Mouse (Mus musculus) embryonic stem cell, embryonic (primary cell): Measurements from ENCODE around the gene Tmem234.

Source experiments
- CTCF ChIA-PET, 4 experiments: fragments of 300-600 bp in 2 of 4; fragments of 350-600 bp in 2 of 4; sonication (Branson Sonifier 250); formaldehyde crosslinking; loops; one replicate each; lab custom pipeline; 2022; ENCODE audit warnings: inconsistent platforms in 2 of 4; lab: Charles Lee
- POLR2A ChIA-PET, 4 experiments: fragments of 300-600 bp in 2 of 4; fragments of 350-600 bp in 2 of 4; sonication (Branson Sonifier 250); formaldehyde crosslinking; loops; one replicate each; lab custom pipeline; 2022; ENCODE audit warnings: antibody characterized with exemption in 4 of 4, inconsistent platforms in 1 of 4; lab: Charles Lee

Gene Tmem234

DNA sequence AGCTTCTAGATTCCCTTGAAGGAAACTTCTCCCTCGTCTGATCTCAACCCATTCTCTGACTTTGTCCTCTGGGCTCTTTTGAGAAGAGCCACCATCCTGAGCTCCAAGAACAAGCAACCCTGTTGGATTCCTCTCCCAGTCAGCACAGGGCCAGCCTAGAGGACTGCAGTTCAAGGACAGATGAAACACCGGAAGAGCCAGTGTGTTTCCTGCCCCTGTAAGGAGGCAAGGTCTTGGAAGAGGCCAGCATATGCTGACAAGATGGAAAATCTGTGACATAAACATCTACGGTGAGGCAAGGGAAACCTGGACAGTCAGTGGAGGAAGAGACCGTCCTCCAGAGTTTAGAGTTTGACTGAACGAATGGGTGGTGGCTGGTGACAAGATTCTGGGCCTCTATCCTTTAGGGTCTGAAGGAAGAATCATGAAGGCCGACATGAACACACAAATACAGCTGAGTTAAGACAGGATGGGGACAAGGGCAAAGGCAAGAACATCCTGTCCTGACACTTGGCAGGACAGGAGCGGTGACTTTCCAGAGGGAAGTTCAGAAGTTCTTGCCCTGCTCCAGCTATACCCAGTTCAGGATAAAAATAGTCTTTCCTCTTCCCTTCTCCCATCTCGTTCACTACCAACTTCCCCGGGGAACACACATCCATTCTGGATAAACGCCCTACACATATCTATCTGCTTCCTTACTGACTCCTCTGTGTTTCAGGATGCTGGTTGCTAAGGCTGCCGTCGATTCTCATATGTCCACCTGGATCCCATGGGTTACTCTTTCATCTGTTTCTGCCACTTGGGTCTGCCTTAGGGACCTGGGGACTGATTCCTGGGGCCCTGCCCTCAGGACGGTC is 28.0 kb upstream of the Tmem234 start:
- CTCF ChIA-PET, result interaction anchor here in 3 of 4 experiments (0.5 to 3.0 kb wide), 4 partner anchors 24 to 699 kb away, joined by 3 to 9 read pairs (median 4); no protein-coding TSS in a partner anchor
- POLR2A ChIA-PET, result interaction anchor here in 2 of 4 experiments (0.7 to 3.2 kb wide), 11 partner anchors 10 to 77 kb away, joined by 3 to 15 read pairs (median 4); partner anchors contain the start of genes Hdac1 (in 1 of the 2) and Txlna (in 1 of the 2)

DNA sequence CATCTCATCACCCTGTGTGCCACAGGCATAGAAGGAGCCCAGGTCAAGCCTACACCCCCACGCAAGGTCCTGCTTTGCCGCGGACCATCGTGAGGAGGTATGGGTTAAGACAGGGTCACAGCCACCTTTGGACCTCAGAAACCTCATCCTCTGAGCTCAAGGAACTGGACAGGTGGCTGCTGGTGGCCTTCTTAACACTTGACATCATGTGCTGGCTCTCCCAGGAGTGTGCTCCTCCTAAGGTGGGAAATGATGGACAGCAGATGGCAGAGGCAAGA is 27.4 kb upstream of the Tmem234 start:
- ChIA-PET CTCF (interaction anchor here in 1 of 4 experiments (0.5 to 0.6 kb wide), 2 partner anchors 33 to 699 kb away, joined by 3 read pairs; no protein-coding TSS in a partner anchor), POLR2A (interaction anchor here in 1 of 4 experiments (0.7 to 3.2 kb wide), 2 partner anchors 12 to 35 kb away, joined by 3 to 12 read pairs; no protein-coding TSS in a partner anchor)

DNA sequence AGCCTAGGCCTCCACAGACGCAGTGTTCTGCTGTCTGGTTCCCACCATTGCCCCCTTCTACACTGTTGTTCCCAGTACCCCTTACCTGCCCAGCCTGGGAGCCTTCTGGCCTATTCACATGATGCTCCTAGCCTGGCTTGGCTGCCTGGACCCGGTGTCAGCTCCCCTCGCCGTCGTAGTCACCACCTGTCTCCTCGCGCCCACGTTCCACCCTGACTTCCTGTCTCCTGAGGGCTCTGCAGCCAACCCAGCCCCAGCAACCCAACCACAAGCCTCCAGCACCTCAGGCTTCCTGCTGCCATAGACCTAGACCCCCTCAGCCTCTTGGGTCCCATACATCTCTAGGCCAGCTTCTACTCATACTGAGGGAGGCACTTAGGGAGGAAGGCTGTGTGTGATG is 27.0 kb upstream of the Tmem234 start, which contains the start of gene Lck:
Gene Lck, minus strand, starts transcription at position 212 of the 400 bp plus-strand sequence.
- ChIA-PET CTCF (interaction anchor here in 1 of 4 experiments (0.6 kb wide), 1 partner anchor 33 kb away, joined by 3 read pairs; no protein-coding TSS in a partner anchor), POLR2A (interaction anchor here in 1 of 4 experiments (0.7 to 3.2 kb wide), 2 partner anchors 11 to 35 kb away, joined by 3 to 12 read pairs; no protein-coding TSS in a partner anchor)

DNA sequence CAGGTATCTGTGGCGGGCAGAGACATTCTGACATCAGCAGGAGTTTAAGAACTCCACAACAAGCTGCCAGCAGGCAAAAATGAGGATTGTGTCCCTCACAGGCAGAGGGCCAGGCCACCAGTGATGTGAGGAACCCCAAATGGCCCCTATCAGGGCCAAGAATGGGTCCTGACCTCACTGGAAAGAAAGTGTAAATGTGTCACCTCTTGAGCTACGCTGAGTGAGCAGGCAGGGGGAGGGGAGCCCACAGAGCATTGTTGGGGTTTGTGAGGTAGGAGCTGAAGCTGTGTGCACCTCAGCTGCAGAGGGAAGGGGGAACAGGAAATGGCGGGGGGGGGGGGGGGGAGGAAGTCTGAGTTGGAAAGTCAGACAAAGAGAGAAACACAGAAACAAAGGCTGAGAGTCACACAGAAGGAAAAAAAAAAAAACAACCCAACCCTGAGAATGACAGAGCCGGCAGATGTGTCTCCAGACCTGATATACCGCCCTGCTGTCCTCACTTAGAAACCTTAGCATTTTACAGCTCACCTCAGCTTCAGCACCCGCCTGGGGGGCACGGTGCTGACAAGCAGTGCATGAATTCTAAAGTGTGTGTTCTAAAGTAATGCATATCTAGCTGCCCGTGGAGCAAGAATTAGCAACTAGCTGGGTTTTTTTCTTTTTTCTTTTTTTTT is 25.2 kb upstream of the Tmem234 start:
- ChIA-PET POLR2A (interaction anchor here (0.5 to 1.0 kb wide), 11 partner anchors 10 to 395 kb away, joined by 3 to 6 read pairs (median 3); partner anchors contain the start of gene Marcksl1 (in 1 of the 4)), CTCF (no interaction called here)

DNA sequence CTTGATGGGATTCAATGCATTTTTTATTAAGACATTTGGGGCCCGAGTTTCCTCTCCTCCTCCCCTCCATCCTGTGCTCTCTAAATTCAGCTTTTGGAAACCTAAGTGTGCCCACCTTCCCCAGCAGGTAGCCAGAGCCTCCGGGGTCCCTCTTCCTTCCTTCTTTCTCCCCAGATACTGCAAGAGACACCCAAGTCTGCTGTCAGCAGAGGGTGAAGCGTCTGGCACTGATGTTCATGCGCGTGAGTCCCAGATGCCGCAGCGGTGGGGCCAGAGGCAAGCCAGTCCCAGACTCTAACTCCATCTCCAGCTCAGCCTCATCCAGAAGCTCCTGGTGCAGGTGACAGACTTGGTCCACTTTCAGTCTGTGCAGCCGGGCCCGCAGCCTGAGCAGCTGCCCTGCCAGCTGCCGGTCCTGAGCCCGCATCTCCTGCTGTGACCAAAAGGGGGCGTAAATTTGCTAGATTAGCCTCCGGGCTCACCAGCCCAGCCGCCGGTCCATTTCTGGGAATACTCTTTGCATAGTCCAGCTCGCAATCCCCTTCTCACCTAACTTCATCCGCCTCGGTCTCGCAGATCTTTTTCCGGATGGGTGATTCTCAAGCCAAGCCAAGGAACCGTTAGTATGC is 23.5 kb upstream of the Tmem234 start:
- POLR2A ChIA-PET, result interaction anchor here in 3 of 4 experiments (0.8 to 2.5 kb wide), 28 partner anchors 10 to 519 kb away, joined by 3 to 10 read pairs (median 3); partner anchors contain the start of genes Bsdc1 (in 1 of the 3), Dcdc2b (in 1 of the 3), Hdac1 (in 1 of the 3) and Rnf19b (in 1 of the 3)
- CTCF ChIA-PET, result interaction anchor here (0.5 to 2.7 kb wide), 30 partner anchors 8 to 530 kb away, joined by 3 to 15 read pairs (median 4); partner anchors contain the start of genes Dcdc2b (in 1 of the 4) and Iqcc (in 1 of the 4)

DNA sequence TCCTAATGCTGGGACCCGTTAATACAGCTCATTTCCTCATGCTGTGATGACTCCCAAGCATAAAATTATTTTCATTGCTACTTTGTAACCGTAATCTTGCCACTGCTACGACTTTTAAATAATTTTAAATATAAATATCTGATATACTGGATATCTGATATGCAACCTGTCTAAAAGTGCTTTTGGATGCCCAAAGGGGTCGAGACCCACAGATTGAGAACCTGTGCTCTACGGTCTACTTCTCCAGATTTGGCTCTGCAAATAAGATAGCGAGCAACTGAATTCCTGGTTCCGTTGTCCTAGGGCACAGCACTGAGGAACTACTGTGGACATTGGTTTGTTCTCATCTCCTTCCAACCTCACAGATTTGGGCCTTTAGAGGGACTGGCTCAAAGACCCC is 22.8 kb upstream of the Tmem234 start:
- ChIA-PET CTCF (interaction anchor here (0.5 to 2.7 kb wide), 31 partner anchors 8 to 290 kb away, joined by 3 to 15 read pairs (median 4); partner anchors contain the start of genes Dcdc2b (in 1 of the 4), Iqcc (in 1 of the 4) and Txlna (in 1 of the 4)), POLR2A (interaction anchor here in 3 of 4 experiments (0.6 to 2.5 kb wide), 26 partner anchors 10 to 520 kb away, joined by 3 to 10 read pairs (median 3); partner anchors contain the start of genes Txlna (in 2 of the 3), Hdac1 (in 1 of the 3) and Rnf19b (in 1 of the 3))

DNA sequence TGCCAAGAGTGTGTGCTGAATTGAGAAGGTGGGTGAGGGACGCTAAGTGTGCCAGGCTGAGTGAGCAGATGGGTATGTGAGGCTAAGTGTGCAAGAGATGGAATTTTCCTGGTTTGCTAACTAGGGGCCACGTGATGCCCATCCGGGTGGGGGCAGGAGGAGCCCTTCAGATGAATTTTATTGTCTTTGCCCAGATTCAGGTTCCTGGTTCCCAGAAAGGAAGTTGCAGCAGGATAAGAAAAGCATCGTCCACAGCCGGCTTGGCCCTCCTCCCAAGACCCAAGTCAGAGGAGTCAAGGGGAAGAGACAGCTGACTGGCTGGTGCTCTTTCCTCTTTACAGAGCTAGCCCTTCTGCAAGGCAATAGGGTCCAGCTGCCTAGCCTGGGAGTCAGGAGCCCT is 22.0 kb upstream of the Tmem234 start, which contains the start of gene Fam167b:
Gene Fam167b, minus strand, starts transcription at position 84 of the 400 bp plus-strand sequence.
- ChIA-PET POLR2A (interaction anchor here in 3 of 4 experiments (0.6 to 2.5 kb wide), 6 partner anchors 18 to 244 kb away, joined by 3 to 10 read pairs (median 3); no protein-coding TSS in a partner anchor), CTCF (interaction anchor here in 3 of 4 experiments (0.9 to 2.7 kb wide), 7 partner anchors 17 to 46 kb away, joined by 3 to 15 read pairs (median 5); no protein-coding TSS in a partner anchor)

DNA sequence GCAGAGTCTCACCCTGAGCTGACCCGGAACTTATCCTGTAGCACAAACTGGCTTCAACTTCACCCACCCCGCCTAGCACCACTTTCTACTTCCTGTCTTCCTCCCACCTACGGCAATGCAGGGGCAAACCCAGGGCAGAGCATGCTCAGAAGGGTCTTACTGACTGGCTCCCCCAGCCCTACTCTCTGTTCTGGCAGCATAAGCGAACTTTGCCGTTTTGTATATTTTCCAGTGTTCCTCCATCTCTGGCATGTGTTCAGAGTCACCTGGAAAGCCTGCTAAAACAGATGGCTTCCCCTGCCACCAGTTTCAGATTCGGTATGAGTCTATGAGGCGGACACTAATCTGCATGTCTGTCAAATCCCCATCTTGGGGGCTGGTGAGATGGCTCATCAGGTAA is 20.1 kb upstream of the Tmem234 start:
- ChIA-PET POLR2A (interaction anchor here in 3 of 4 experiments (0.6 to 1.2 kb wide), 4 partner anchors 21 to 395 kb away, joined by 3 read pairs; no protein-coding TSS in a partner anchor), CTCF (interaction anchor here in 1 of 4 experiments (1.0 kb wide), 1 partner anchor 28 kb away, joined by 3 read pairs; no protein-coding TSS in a partner anchor)

DNA sequence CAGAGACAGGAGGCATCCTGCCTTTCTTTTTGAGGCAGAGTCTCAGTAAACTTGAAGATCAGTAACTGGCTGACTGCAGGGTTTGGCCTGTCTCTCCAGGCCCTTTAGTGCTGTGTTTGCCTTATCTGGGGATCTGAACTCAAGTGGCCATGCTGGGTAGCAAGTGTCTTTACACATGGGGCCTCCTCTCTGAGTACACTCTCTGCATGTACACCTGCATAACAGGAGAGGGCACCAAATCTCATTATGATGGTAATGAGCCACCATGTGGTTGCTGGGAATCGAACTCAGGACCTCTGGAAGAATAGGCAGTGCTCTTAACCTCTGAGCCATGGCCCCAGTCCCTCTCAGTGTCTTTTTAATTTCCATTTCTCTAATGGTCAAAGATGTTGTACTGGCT is 18.2 kb upstream of the Tmem234 start:
- ChIA-PET CTCF (interaction anchor here in 1 of 4 experiments (1.6 kb wide), 1 partner anchor 26 kb away, joined by 4 read pairs; no protein-coding TSS in a partner anchor), POLR2A (interaction anchor here in 2 of 4 experiments (0.6 to 1.2 kb wide), 4 partner anchors 10 to 136 kb away, joined by 3 to 10 read pairs (median 4); partner anchors contain the start of gene Txlna (in 1 of the 2))

DNA sequence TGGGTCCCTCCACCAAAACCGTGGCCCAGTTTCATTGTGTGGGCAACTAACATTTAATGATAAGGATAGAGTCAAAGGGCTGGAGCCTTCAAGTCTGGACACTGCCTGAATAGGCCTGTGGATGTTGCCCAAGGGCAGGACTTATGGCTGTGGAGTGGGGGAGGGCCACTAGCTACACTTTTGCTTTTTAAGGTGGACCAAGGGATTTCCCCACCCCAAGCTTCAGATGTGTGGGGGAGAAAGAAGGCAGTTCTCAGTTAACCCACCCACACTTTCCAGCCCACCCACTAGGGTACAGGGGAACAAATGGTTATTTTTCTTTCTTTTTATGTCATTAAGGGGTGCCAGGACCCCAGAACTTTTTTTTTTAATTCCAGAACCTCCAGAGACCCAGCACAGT is 16.1 kb upstream of the Tmem234 start:
- POLR2A ChIA-PET, result interaction anchor here (0.5 to 2.9 kb wide), 34 partner anchors 9 to 503 kb away, joined by 3 to 20 read pairs (median 4); partner anchors contain the start of genes Txlna (in 3 of the 4), Marcksl1 (in 2 of the 4), Eif3i (in 1 of the 4) and Hdac1 (in 1 of the 4)
- CTCF ChIA-PET, result interaction anchor here (0.6 to 2.9 kb wide), 33 partner anchors 7 to 221 kb away, joined by 3 to 39 read pairs (median 4); partner anchors contain the start of genes Ccdc28b (in 1 of the 4), Iqcc (in 1 of the 4) and Txlna (in 1 of the 4)

DNA sequence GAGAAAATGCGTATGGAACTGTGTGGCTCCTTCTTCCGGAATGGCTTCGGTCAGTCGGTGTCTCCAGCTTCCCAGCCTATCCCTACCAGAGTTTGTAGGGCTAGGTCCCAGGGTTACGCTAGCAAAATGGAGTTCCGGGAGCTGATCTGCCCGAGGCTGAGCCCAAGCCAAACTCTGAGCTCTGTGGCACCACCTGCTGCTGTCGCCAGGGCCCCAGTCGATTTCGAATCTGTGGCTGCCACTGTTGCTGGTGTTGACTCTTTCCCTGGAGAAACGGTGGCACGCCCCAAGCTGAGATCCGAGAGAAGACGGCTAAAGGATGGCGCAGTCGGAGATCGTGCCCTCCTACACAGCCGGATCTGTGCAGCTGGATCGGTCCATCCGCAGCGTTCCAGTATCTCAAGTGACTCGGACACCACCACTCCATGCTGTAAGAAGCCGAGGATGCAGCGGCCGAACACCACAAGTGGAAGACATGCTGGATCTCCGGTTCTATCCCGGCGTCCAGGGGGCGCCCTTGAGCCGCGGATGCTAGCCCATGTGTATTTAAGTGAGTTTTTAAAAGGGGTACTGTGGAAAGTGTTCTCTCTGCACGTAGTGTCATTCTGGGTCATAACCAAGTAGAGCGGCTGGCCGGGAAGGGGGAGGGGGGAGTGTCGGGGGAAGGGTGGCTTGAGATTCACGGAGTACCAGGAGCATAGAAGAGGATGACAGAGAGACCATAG is 15.4 kb upstream of the Tmem234 start:
- POLR2A ChIA-PET, result interaction anchor here (0.5 to 2.9 kb wide), 36 partner anchors 9 to 503 kb away, joined by 3 to 20 read pairs (median 4); partner anchors contain the start of genes Txlna (in 3 of the 4), Marcksl1 (in 2 of the 4), Dcdc2b (in 1 of the 4) and Eif3i (in 1 of the 4)
- CTCF ChIA-PET, result interaction anchor here (0.6 to 2.9 kb wide), 33 partner anchors 8 to 222 kb away, joined by 3 to 39 read pairs (median 4); partner anchors contain the start of genes Ccdc28b (in 1 of the 4), Iqcc (in 1 of the 4) and Txlna (in 1 of the 4)

DNA sequence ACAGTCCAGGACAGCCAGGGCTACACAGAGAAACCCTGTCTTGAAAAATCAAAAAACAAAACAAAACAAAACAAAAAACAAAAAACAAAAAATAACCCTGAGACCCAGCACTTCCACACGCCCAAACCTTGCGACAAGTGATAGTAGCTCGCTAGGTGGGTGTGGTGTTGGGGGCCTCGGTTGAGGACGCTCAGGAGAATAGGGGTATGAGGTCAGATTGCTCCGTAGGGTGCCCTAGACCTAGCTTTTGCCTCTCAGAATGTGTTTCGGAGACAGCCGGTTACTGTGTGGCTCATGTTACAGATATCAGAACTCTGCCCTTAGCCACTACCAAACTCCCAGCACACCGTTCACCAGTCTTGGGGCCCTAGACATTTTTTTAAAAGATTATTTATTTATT is 14.7 kb upstream of the Tmem234 start:
- POLR2A ChIA-PET, result interaction anchor here in 3 of 4 experiments (1.1 to 2.9 kb wide), 12 partner anchors 9 to 85 kb away, joined by 3 to 20 read pairs (median 8); partner anchors contain the start of genes Dcdc2b (in 1 of the 3), Hdac1 (in 1 of the 3), Lck (in 1 of the 3) and Txlna (in 1 of the 3)

DNA sequence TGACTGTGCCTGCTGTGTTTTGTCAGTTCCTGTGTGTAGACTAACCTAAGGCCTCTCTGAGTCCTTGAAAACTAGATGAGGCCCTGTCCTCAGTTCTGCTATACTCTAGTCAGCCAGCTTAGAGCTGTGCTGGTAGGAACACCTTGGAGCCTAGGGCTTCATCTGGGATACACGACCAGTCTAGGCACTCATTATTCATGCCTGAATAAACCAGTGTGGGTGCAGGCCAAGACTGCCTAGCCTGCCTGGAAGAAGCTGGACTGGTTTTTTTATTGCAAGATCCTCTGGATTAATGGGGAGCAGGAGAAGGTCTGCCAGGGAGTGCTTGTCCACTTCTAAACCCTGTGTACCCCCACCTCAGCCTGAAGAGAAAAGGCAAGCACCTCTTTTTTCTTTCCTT is 13.5 kb upstream of the Tmem234 start:
- ChIA-PET POLR2A (interaction anchor here in 3 of 4 experiments (0.6 to 0.7 kb wide), 4 partner anchors 32 to 710 kb away, joined by 3 to 7 read pairs (median 3); partner anchors contain the start of gene Iqcc (in 1 of the 3)), CTCF (interaction anchor here in 1 of 4 experiments (0.6 kb wide), 1 partner anchor 17 kb away, joined by 3 read pairs; no protein-coding TSS in a partner anchor)

More for the DNA sequence above, 14.7 kb upstream of the Tmem234 start:
- CTCF ChIA-PET, result interaction anchor here in 3 of 4 experiments (0.7 to 2.9 kb wide), 9 partner anchors 9 to 87 kb away, joined by 5 to 39 read pairs (median 13); no protein-coding TSS in a partner anchor

DNA sequence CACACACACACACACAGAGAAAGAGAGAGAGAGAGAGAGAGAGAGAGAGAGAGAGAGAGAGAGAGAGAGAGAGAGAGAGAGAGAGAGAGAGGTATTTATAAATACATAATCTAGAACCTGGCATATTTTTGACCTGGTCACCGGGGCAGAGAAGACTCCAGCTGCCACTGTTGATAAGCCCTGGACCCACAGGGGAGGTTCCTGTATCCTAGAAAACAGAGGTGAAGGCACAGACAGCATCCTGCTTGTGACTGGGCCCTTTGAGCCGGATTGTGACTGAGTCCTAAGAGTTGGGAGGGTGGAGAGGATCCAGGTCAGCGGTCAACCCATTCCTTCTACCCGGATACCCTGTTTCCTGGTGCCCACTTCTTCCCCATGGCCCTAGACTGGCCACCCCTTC is 11.6 kb upstream of the Tmem234 start:
- ChIA-PET POLR2A (interaction anchor here in 1 of 4 experiments (1.0 to 2.2 kb wide), 2 partner anchors 12 to 52 kb away, joined by 4 to 6 read pairs; partner anchors contain the start of genes Eif3i, Tmem234 and Txlna), CTCF (interaction anchor here in 1 of 4 experiments (0.6 kb wide), 1 partner anchor 33 kb away, joined by 5 read pairs; no protein-coding TSS in a partner anchor)
